Mouse (Mus musculus): ENCODE results near the gene Brd3. TPM values are rescaled to one million over a fixed set of nuclear protein-coding genes. Genes with fewer than 3 reads are reported as not detected.

Gene Brd3
- total RNA-seq, 1 experiment from 2014 or later: 110 TPM

DNA sequence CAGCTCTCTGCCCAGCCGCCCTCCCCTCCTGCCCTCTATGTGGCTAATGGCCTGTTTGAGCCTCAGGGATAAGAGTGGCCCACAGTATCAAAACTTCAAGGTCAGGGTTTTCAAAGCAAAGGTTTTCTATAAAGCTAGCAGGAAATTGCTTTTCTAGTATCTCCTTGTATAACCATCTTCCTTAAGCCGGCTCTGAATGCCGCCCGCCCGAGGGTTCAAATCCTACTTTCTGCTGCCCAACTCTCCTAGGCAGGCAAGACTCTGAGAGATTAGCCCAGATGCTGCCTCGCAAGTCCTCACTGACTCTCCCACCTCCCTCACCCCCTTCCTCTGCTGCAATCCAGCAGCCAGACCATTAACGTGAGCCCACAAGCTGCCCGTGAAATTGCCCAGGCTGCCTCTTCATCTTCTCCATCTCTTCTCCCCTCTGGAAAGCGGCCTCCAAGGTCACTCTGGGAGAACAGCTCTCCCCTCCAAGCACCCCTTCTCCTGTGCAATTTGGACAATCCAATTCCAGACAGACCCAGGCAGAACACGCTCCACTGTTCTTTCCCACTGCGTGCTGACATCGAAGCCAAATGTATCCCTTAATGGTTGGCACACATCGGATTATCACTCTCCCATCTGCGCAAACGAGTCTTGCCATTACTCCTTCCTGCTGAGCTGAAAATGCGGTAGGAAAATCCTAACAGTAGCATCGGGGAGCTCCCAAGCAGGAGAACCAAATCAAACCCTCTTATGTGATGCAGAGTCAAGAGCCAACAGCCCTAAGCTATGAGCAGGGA is 110.6 kb downstream of the Brd3 start:
- no peak for DNase-seq

Small RNAs within 50 kb of the gene (microRNA-seq; reads per million reads assigned to microRNA genes)
- gene Gm24049 (0 reads per million in 2 experiments), gene Mir7578 (0 reads per million in 2 experiments)

Other genes starting within 250 kb of the Brd3 start
- gene Vav2, start 80.6 kb downstream of the Brd3 start, total RNA-seq (2021): 25.0 and 26.8 TPM in 2 replicates
- gene Brd3os, start 65.3 kb downstream of the Brd3 start, total RNA-seq (2021): 11.0 and 12.8 TPM in 2 replicates
- gene Wdr5, start 7.5 kb upstream of the Brd3 start, total RNA-seq (2021): 37.3 and 40.2 TPM in 2 replicates
- gene Rxra, start 168.8 kb upstream of the Brd3 start, total RNA-seq (2021): 47.8 and 51.5 TPM in 2 replicates

Data from adrenal gland, postnatal 25 days (tissue).